Mouse (Mus musculus) MEL (cell line): ENCODE data around the gene Fdx1. TPM values are rescaled to one million over a fixed set of nuclear protein-coding genes. Genes with fewer than 3 reads are reported as not detected.

Experiments
- DNase-seq: peaks from one replicate; pipeline ENCODE4 v3.0.0; 2011; ENCODE audit warnings: low read depth, low spot score
- H3K27ac ChIP-seq: 2 replicates; pipeline ENCODE4 v1.5.1; 2012; ENCODE audit warnings: low read depth, mild to moderate bottlenecking, control low read depth, low read length, moderate library complexity; ENCODE audit not compliant: control insufficient read depth
- H3K27me3 ChIP-seq, 2 experiments: fragments of 150-350 bp in 1 of 2; sonication (generic) in 1 of 2; 2 replicates each; pipeline ENCODE4 v1.6.1; 2012; ENCODE audit warnings: low read length in 2 of 2, mild to moderate bottlenecking in 2 of 2, improper control_type of control experiment in 1 of 2, moderate library complexity in 1 of 2; ENCODE audit not compliant: insufficient read depth in 2 of 2, control insufficient read depth in 1 of 2
- H3K36me3 ChIP-seq, 2 experiments: 2 replicates each; pipeline ENCODE4 v1.6.1; 2012 to 2014; ENCODE audit warnings: low read length in 2 of 2, improper control_type of control experiment in 1 of 2, inconsistent platforms in 1 of 2, mild to moderate bottlenecking in 1 of 2; ENCODE audit not compliant: insufficient read depth in 2 of 2, control insufficient read depth in 1 of 2
- H3K4me1 ChIP-seq, 2 experiments: fragments of 150-350 bp in 1 of 2; sonication (generic) in 1 of 2; 2 replicates each; pipeline ENCODE4 v1.6.1; 2012; ENCODE audit warnings: low read length in 2 of 2, improper control_type of control experiment in 1 of 2, mild to moderate bottlenecking in 1 of 2; ENCODE audit not compliant: insufficient read depth in 2 of 2, control insufficient read depth in 1 of 2
- H3K4me3 ChIP-seq, 2 experiments: fragments of 150-350 bp in 1 of 2; sonication (generic) in 1 of 2; 2 replicates each; pipeline ENCODE4 v1.5.1; 2012; ENCODE audit warnings: low read depth in 2 of 2, low read length in 2 of 2, mild to moderate bottlenecking in 2 of 2, moderate library complexity in 2 of 2, control low read depth in 1 of 2, improper control_type of control experiment in 1 of 2; ENCODE audit not compliant: control insufficient read depth in 1 of 2, insufficient read depth in 1 of 2
- H3K79me2 ChIP-seq: 2 replicates; pipeline ENCODE4 v1.6.1; 2012; ENCODE audit warnings: mild to moderate bottlenecking, low read length, moderate library complexity; ENCODE audit not compliant: control insufficient read depth, poor library complexity, insufficient read depth
- H3K9ac ChIP-seq: 2 replicates; pipeline ENCODE4 v1.6.1; 2012; ENCODE audit warnings: low read depth, mild to moderate bottlenecking, control low read depth, low read length, moderate library complexity; ENCODE audit not compliant: control insufficient read depth, poor library complexity, severe bottlenecking
- H3K9me3 ChIP-seq: fragments of 150-350 bp; sonication (generic); replicated peaks from 2 replicates; pipeline ENCODE4 v1.6.1; 2012; ENCODE audit warnings: mild to moderate bottlenecking, low read length, improper control_type of control experiment, moderate library complexity; ENCODE audit not compliant: insufficient read depth
- BHLHE40 ChIP-seq: IDR thresholded peaks from 2 replicates; pipeline ENCODE4 v1.6.1; 2012; ENCODE audit warnings: low read depth, mild to moderate bottlenecking, inconsistent platforms, low read length, improper control_type of control experiment, borderline replicate concordance
- CHD1 ChIP-seq: IDR thresholded peaks from 2 replicates; pipeline ENCODE4 v1.6.1; 2012; ENCODE audit warnings: low read depth, mild to moderate bottlenecking, inconsistent platforms, low read length, improper control_type of control experiment
- CTCF ChIP-seq, 3 experiments: IDR thresholded peaks in 2 of 3; conservative IDR thresholded peaks in 1 of 3; 2 replicates each; pipeline ENCODE4 v1.5.1; 2011 to 2012; ENCODE audit warnings: low read length in 3 of 3, low read depth in 2 of 3, mild to moderate bottlenecking in 2 of 3, improper control_type of control experiment in 1 of 3, inconsistent platforms in 1 of 3, mixed read lengths in 1 of 3, moderate library complexity in 1 of 3; ENCODE audit not compliant: control insufficient read depth in 1 of 3, insufficient read depth in 1 of 3, poor library complexity in 1 of 3, severe bottlenecking in 1 of 3
- E2F4 ChIP-seq: IDR thresholded peaks from 2 replicates; pipeline ENCODE4 v1.6.1; 2011; ENCODE audit warnings: low read depth, low read length, improper control_type of control experiment, borderline replicate concordance
- ELF1 ChIP-seq: IDR thresholded peaks from 2 replicates; pipeline ENCODE4 v1.6.1; 2014; ENCODE audit warnings: low read depth, mild to moderate bottlenecking, inconsistent platforms, low read length, improper control_type of control experiment, moderate library complexity
- EP300 ChIP-seq, 2 experiments: IDR thresholded peaks; 2 replicates each; pipeline ENCODE4 v1.6.1; 2011; ENCODE audit warnings: improper control_type of control experiment in 2 of 2, low read length in 2 of 2, low read depth in 1 of 2, mild to moderate bottlenecking in 1 of 2
- GATA1 ChIP-seq: IDR thresholded peaks from 2 replicates; pipeline ENCODE4 v1.6.1; 2011; ENCODE audit warnings: low read depth, low read length, improper control_type of control experiment
- HCFC1 ChIP-seq: IDR thresholded peaks from 2 replicates; pipeline ENCODE4 v1.6.1; 2012; ENCODE audit warnings: low read depth, mild to moderate bottlenecking, inconsistent platforms, low read length, improper control_type of control experiment, moderate library complexity
- KAT2A ChIP-seq: conservative IDR thresholded peaks from 2 replicates; pipeline ENCODE4 v1.6.1; 2012; ENCODE audit warnings: low read depth, low read length, improper control_type of control experiment, inconsistent platforms
- MAFK ChIP-seq: IDR thresholded peaks from 2 replicates; pipeline ENCODE4 v1.6.1; 2011; ENCODE audit warnings: low read depth, mild to moderate bottlenecking, low read length, improper control_type of control experiment, borderline replicate concordance
- MAX ChIP-seq: IDR thresholded peaks from 2 replicates; pipeline ENCODE4 v1.6.1; 2011; ENCODE audit warnings: low read length, improper control_type of control experiment
- MYC ChIP-seq: IDR thresholded peaks from 2 replicates; pipeline ENCODE4 v1.6.1; 2011; ENCODE audit warnings: low read depth, mild to moderate bottlenecking, low read length, improper control_type of control experiment, moderate library complexity
- NELFE ChIP-seq: IDR thresholded peaks from 2 replicates; pipeline ENCODE4 v1.6.1; 2011; ENCODE audit warnings: low read depth, low read length, improper control_type of control experiment
- POLR2A ChIP-seq, 2 experiments: IDR thresholded peaks; 2 replicates each; pipeline ENCODE4 v1.6.1; 2011 to 2012; ENCODE audit warnings: low read length in 2 of 2, mild to moderate bottlenecking in 2 of 2, control low read depth in 1 of 2, improper control_type of control experiment in 1 of 2, low read depth in 1 of 2, moderate library complexity in 1 of 2; ENCODE audit not compliant: control insufficient read depth in 1 of 2, insufficient read depth in 1 of 2, poor library complexity in 1 of 2
- POLR2AphosphoS5 ChIP-seq: IDR thresholded peaks from 2 replicates; pipeline ENCODE4 v1.6.1; 2012; ENCODE audit warnings: low read depth, borderline replicate concordance, mild to moderate bottlenecking, inconsistent platforms, low read length, moderate library complexity, mixed read lengths
- SIN3A ChIP-seq: IDR thresholded peaks from 2 replicates; pipeline ENCODE4 v1.6.1; 2012; ENCODE audit warnings: low read length, improper control_type of control experiment, inconsistent platforms
- TCF12 ChIP-seq: IDR thresholded peaks from 2 replicates; pipeline ENCODE4 v1.6.1; 2014; ENCODE audit warnings: low read depth, mild to moderate bottlenecking, inconsistent platforms, low read length, improper control_type of control experiment, moderate library complexity
- UBTF ChIP-seq: IDR thresholded peaks from 2 replicates; pipeline ENCODE4 v1.6.1; 2012; ENCODE audit warnings: low read depth, mild to moderate bottlenecking, inconsistent platforms, low read length, improper control_type of control experiment, moderate library complexity, borderline replicate concordance; ENCODE audit not compliant: insufficient read depth
- USF1 ChIP-seq: IDR thresholded peaks from 2 replicates; pipeline ENCODE4 v1.6.1; 2014; ENCODE audit warnings: low read depth, mild to moderate bottlenecking, inconsistent platforms, low read length, improper control_type of control experiment, moderate library complexity
- USF2 ChIP-seq, 2 experiments: IDR thresholded peaks; 2 replicates each; pipeline ENCODE4 v1.6.1; 2011 to 2012; ENCODE audit warnings: improper control_type of control experiment in 2 of 2, low read length in 2 of 2, borderline replicate concordance in 1 of 2, inconsistent platforms in 1 of 2, low read depth in 1 of 2, mild to moderate bottlenecking in 1 of 2; ENCODE audit not compliant: insufficient read depth in 1 of 2
- ZC3H11A ChIP-seq: IDR thresholded peaks from 2 replicates; pipeline ENCODE4 v1.6.1; 2012; ENCODE audit warnings: low read depth, mild to moderate bottlenecking, inconsistent platforms, low read length, improper control_type of control experiment
- ZKSCAN1 ChIP-seq: IDR thresholded peaks from 2 replicates; pipeline ENCODE4 v1.6.1; 2012; ENCODE audit warnings: low read depth, mild to moderate bottlenecking, inconsistent platforms, low read length, improper control_type of control experiment, moderate library complexity
- polyA plus RNA-seq, 2 experiments: library from polyadenylated mRNA; stranded (reverse) in 1 of 2; unstranded in 1 of 2; fragments of >175 nt in 1 of 2; fragments of >200 nt in 1 of 2; gene quantifications; 2 replicates each; pipeline versions ENCODE4 v1.2.1 to v1.2.4; 2012; ENCODE audit warnings: low replicate concordance in 2 of 2, low read depth in 1 of 2; ENCODE audit not compliant: insufficient read length in 2 of 2, insufficient read depth in 1 of 2, missing spikeins in 1 of 2
- total RNA-seq: library from RNA; depleted of rRNA; stranded (reverse); fragments of 300-350 nt; gene quantifications from 2 replicates; pipeline ENCODE4 v1.2.3, GENCODE M21; 2012

Gene Fdx1
- total and polyA plus RNA-seq, 3 experiments = 39.3 to 40.4 TPM; not detected in 1

- H3K4me3 ChIP-seq = no peak overlapping the region
- H3K9ac ChIP-seq = no peak overlapping the region
- no peaks in the 10 kb centered on the region for H3K36me3 ChIP-seq
- TF ChIP-seq POLR2AphosphoS5 (no peak), GATA1 (no peak)
- H3K27ac ChIP-seq = no peak overlapping the region
- no peaks in the 10 kb centered on the region for H3K4me1 ChIP-seq
- no peaks in the 10 kb centered on the region for H3K79me2 ChIP-seq
- no peaks in the 10 kb centered on the region for H3K27me3 ChIP-seq
- no peaks in the 10 kb centered on the region for H3K9me3 ChIP-seq
- no peak for DNase-seq
Observed at GRCm38 (mm10) chr9:51995331-51996099, 32.2 kb upstream of the Fdx1 start.

- DNase-seq = no peak
- Histone ChIP-seq H3K27ac (no peak overlapping the region), H3K9me3 (no peaks in the 10 kb centered on the region), H3K36me3 (no peaks in the 10 kb centered on the region), H3K9ac (no peak overlapping the region), H3K79me2 (no peaks in the 10 kb centered on the region), H3K4me1 (no peaks in the 10 kb centered on the region), H3K27me3 (no peaks in the 10 kb centered on the region; a peak in 1 of 4 replicates), H3K4me3 (no peak overlapping the region)
- no peak for TF ChIP-seq HCFC1
- TF ChIP-seq TCF12 = no peak
Observed at GRCm38 (mm10) chr9:51994636-51995260, 31.4 kb upstream of the Fdx1 start.

- Histone ChIP-seq H3K9ac (no peak overlapping the region), H3K27ac (no peak overlapping the region), H3K27me3 (no peaks in the 10 kb centered on the region; a peak in 1 of 4 replicates), H3K4me3 (no peak overlapping the region), H3K79me2 (no peaks in the 10 kb centered on the region), H3K36me3 (no peaks in the 10 kb centered on the region), H3K4me1 (no peaks in the 10 kb centered on the region), H3K9me3 (no peaks in the 10 kb centered on the region)
- peak; percentile 67 for DNase-seq
- TF ChIP-seq MYC = 0 out of 2 replicates have a peak, but pooled peaks have one; percentile 47
- TF ChIP-seq MAFK = no peak
- no peak for TF ChIP-seq MAX
- TF ChIP-seq BHLHE40 = no peak
- no peak for TF ChIP-seq CHD1
- TF ChIP-seq EP300 (IDR thresholded peaks at IDR 0.05; ENCODE audit: low read depth in 1 of 2, low read length in 2 of 2) = no peak
- no peak for TF ChIP-seq POLR2A (IDR thresholded peaks at IDR 0.05; ENCODE audit: control insufficient read depth in 1 of 2, insufficient read depth in 1 of 2, low read depth in 1 of 2, low read length in 2 of 2, poor library complexity in 1 of 2)
- no peak for TF ChIP-seq USF1
- TF ChIP-seq KAT2A = no peak
- no peak for TF ChIP-seq E2F4
- TF ChIP-seq SIN3A = peak; percentile 18; the same call in 1 of the 2 replicates
- TF ChIP-seq CTCF (IDR thresholded peaks at IDR 0.05 in 2 of 3, conservative IDR thresholded peaks at IDR 0.05 in 1 of 3; ENCODE audit: control insufficient read depth in 1 of 3, insufficient read depth in 1 of 3, low read depth in 2 of 3, low read length in 3 of 3, poor library complexity in 1 of 3, severe bottlenecking in 1 of 3) = peak; percentile 39 to 66 (median 56)
- TF ChIP-seq ZKSCAN1 = no peak; the same call in 1 of the 2 replicates
- TF ChIP-seq ELF1 = no peak
- TF ChIP-seq UBTF = no peak
- TF ChIP-seq NELFE = no peak
- TF ChIP-seq ZC3H11A = peak; percentile 63
- no peak for TF ChIP-seq USF2 (IDR thresholded peaks at IDR 0.05; ENCODE audit: borderline replicate concordance in 1 of 2, insufficient read depth in 1 of 2, low read depth in 1 of 2, low read length in 2 of 2)
Observed at GRCm38 (mm10) chr9:51993486-51994275, 30.3 kb upstream of the Fdx1 start.
